Mouse (Mus musculus): ENCODE measurements around the gene Zmat5.

Gene Zmat5

GRCm38 (mm10) chr11:4734179-4734578 lies 29.7 kb downstream of the Zmat5 start:
- DNase-seq (ENCODE audit: low read depth, low spot score) = no peak

GRCm38 (mm10) chr11:4736355-4736754 lies 31.9 kb downstream of the Zmat5 start:
- DNase-seq (ENCODE audit: low read depth, low spot score) = no peak

- DNase-seq (ENCODE audit: low read depth, low spot score) = no peak
These were observed 33.2 kb downstream of the Zmat5 start for GRCm38 (mm10) chr11:4737682-4738081.

- no peak for DNase-seq (ENCODE audit: low read depth, low spot score)
These were observed 34.2 kb downstream of the Zmat5 start for GRCm38 (mm10) chr11:4738719-4739118.

GRCm38 (mm10) chr11:4740785-4741184 lies 36.3 kb downstream of the Zmat5 start:
- DNase-seq (ENCODE audit: low read depth, low spot score) = no peak

GRCm38 (mm10) chr11:4744691-4745090 lies 40.2 kb downstream of the Zmat5 start:
- DNase-seq (ENCODE audit: low read depth, low spot score) = no peak

- DNase-seq (ENCODE audit: low read depth, low spot score) = no peak
These were observed 41.5 kb downstream of the Zmat5 start for GRCm38 (mm10) chr11:4745969-4746368.

GRCm38 (mm10) chr11:4746733-4747132 lies 42.3 kb downstream of the Zmat5 start, which contains the start of gene Cabp7:
Cabp7 (minus strand) TSS chr11:4746778.
- DNase-seq (ENCODE audit: low read depth, low spot score) = no peak

GRCm38 (mm10) chr11:4747285-4747684 lies 42.8 kb downstream of the Zmat5 start:
- DNase-seq (ENCODE audit: low read depth, low spot score) = no peak

- DNase-seq (ENCODE audit: low read depth, low spot score) = peak; percentile 34
These were observed 45.8 kb downstream of the Zmat5 start for GRCm38 (mm10) chr11:4750263-4750662.

GRCm38 (mm10) chr11:4752836-4753235 lies 48.4 kb downstream of the Zmat5 start:
- no peak for DNase-seq (ENCODE audit: low read depth, low spot score)

- no peak for DNase-seq (ENCODE audit: low read depth, low spot score)
These were observed 49.6 kb downstream of the Zmat5 start for GRCm38 (mm10) chr11:4754036-4754435.

- no peak for DNase-seq (ENCODE audit: low read depth, low spot score)
These were observed 50.4 kb downstream of the Zmat5 start for GRCm38 (mm10) chr11:4754867-4755266.

- no peak for DNase-seq (ENCODE audit: low read depth, low spot score)
These were observed 52.0 kb downstream of the Zmat5 start for GRCm38 (mm10) chr11:4756460-4756859.

GRCm38 (mm10) chr11:4756984-4757788 lies 52.7 kb downstream of the Zmat5 start:
- DNase-seq (ENCODE audit: low read depth, low spot score) = no peak

- no peak for DNase-seq (ENCODE audit: low read depth, low spot score)
These were observed 53.3 kb downstream of the Zmat5 start for GRCm38 (mm10) chr11:4757789-4758158.

- no peak for DNase-seq (ENCODE audit: low read depth, low spot score)
These were observed 56.0 kb downstream of the Zmat5 start for GRCm38 (mm10) chr11:4760438-4760837.

GRCm38 (mm10) chr11:4761991-4762390 lies 57.5 kb downstream of the Zmat5 start:
- no peak for DNase-seq (ENCODE audit: low read depth, low spot score)

GRCm38 (mm10) chr11:4762511-4762910 lies 58.0 kb downstream of the Zmat5 start:
- DNase-seq (ENCODE audit: low read depth, low spot score) = no peak

GRCm38 (mm10) chr11:4763631-4764030 lies 59.2 kb downstream of the Zmat5 start:
- DNase-seq (ENCODE audit: low read depth, low spot score) = no peak

GRCm38 (mm10) chr11:4764476-4764875 lies 60.0 kb downstream of the Zmat5 start:
- DNase-seq (ENCODE audit: low read depth, low spot score) = no peak

- no peak for DNase-seq (ENCODE audit: low read depth, low spot score)
These were observed 63.9 kb downstream of the Zmat5 start for GRCm38 (mm10) chr11:4768399-4768798.

- no peak for DNase-seq (ENCODE audit: low read depth, low spot score)
These were observed 64.8 kb downstream of the Zmat5 start for GRCm38 (mm10) chr11:4769293-4769692.

GRCm38 (mm10) chr11:4769881-4770280 lies 65.4 kb downstream of the Zmat5 start:
- DNase-seq (ENCODE audit: low read depth, low spot score) = no peak

Data from CD4-positive helper T cell, adult 2 months (primary cell).